Mouse (Mus musculus) spleen, postnatal 4 days (tissue): ENCODE results near the gene Myh9.
"Not testable (repeated sequence)": the region's sequence is repeated elsewhere in the genome, so short reads cannot be mapped to it uniquely, and the experiment has no call there.

Experiments
- DNase-seq, 2 experiments: peaks; one replicate each; pipeline ENCODE4 v3.0.0; 2022; ENCODE audit warnings: low spot score in 2 of 2

The Myh9 gene

GRCm38 (mm10) chr15:77721509-77721908 is 120.5 kb downstream of the Myh9 start:
- not testable (repeated sequence) for DNase-seq

GRCm38 (mm10) chr15:77718240-77718639 is 123.7 kb downstream of the Myh9 start:
- not testable (repeated sequence) for DNase-seq
